Mouse (Mus musculus) spleen, adult 2 months (tissue): ENCODE data around the gene Tmem45a. TPM values are rescaled to one million over a fixed set of nuclear protein-coding genes. Genes with fewer than 3 reads are reported as not detected.
A peak's percentile ranks its signal among the peaks of the same experiment; 100 is the strongest.

ENCODE experiments used
- DNase-seq, 2 experiments: peaks; one replicate each; pipeline versions ENCODE4 v3.0.0 to v3.0.0-alpha.2; 2012 to 2021; ENCODE audit warnings: low spot score in 2 of 2, low read depth in 1 of 2
- H3K27ac ChIP-seq: fragments of 200-500 bp; 2 replicates; pipeline ENCODE4 v1.5.1; 2012; ENCODE audit warnings: low read length, inconsistent platforms; ENCODE audit not compliant: insufficient read depth
- H3K27me3 ChIP-seq: fragments of 200-500 bp; 2 replicates; pipeline ENCODE4 v1.6.1; 2012; ENCODE audit warnings: mild to moderate bottlenecking, moderate library complexity, low read length, inconsistent platforms; ENCODE audit not compliant: control insufficient read depth, insufficient read depth
- H3K36me3 ChIP-seq: fragments of 200-500 bp; 2 replicates; pipeline ENCODE4 v1.6.1; 2012; ENCODE audit warnings: mild to moderate bottlenecking, low read length, inconsistent platforms; ENCODE audit not compliant: control insufficient read depth, insufficient read depth
- H3K4me1 ChIP-seq: fragments of 200-500 bp; 2 replicates; pipeline ENCODE4 v1.6.1; 2011; ENCODE audit warnings: inconsistent platforms; ENCODE audit not compliant: control insufficient read depth, insufficient read depth, insufficient read length
- H3K4me3 ChIP-seq: fragments of 200-500 bp; 2 replicates; pipeline ENCODE4 v1.5.1; 2011; ENCODE audit warnings: mild to moderate bottlenecking, inconsistent platforms; ENCODE audit not compliant: insufficient read depth, insufficient read length; ENCODE audit errors: extremely low read depth
- CTCF ChIP-seq: fragments of 200-500 bp; IDR thresholded peaks from 2 replicates; pipeline ENCODE4 v1.5.1; 2011; ENCODE audit warnings: mild to moderate bottlenecking, inconsistent platforms; ENCODE audit not compliant: insufficient read depth, insufficient read length, insufficient replicate concordance; ENCODE audit errors: extremely low read depth
- POLR2A ChIP-seq: fragments of 200-500 bp; IDR thresholded peaks from 2 replicates; pipeline ENCODE4 v1.6.1; 2011; ENCODE audit warnings: low read depth, low read length, inconsistent platforms
- WGBS: fragments of 180-500 bp; shearing (Covaris S2); methylation state at CpG from one replicate; pipeline ENCODE4 v1.1.7; 2018; 5-methylcytosine and 5-hydroxymethylcytosine counted together
- polyA plus RNA-seq: library from polyadenylated mRNA; depleted of rRNA; stranded (reverse); fragments of >200 nt; gene quantifications from 2 replicates; pipeline ENCODE4 v1.2.3, GENCODE M21; 2012

The Tmem45a gene
- polyA plus RNA-seq, 1 experiment, result 0.26 TPM

GRCm38 (mm10) chr16:56842988-56843387, 43.0 kb downstream of the Tmem45a start:
- Histone ChIP-seq H3K27ac (no peak overlapping the region), H3K4me1 (no peaks in the 10 kb centered on the region), H3K36me3 (no peaks in the 10 kb centered on the region), H3K4me3 (no peak overlapping the region), H3K27me3 (no peaks in the 10 kb centered on the region)
- no peak for DNase-seq
- WGBS, result 75% methylated on average over 5 of the region's 5 CpGs
- TF ChIP-seq POLR2A, result no peak
- no peak for TF ChIP-seq CTCF

- DNase-seq, result no peak
- WGBS, result 92% methylated on average over 1 of the region's 1 CpGs
- Histone ChIP-seq H3K4me1 (no peaks in the 10 kb centered on the region), H3K27ac (no peak overlapping the region), H3K27me3 (no peaks in the 10 kb centered on the region), H3K4me3 (no peak overlapping the region), H3K36me3 (no peaks in the 10 kb centered on the region)
- TF ChIP-seq CTCF, result no peak
These were observed 52.7 kb downstream of the Tmem45a start for GRCm38 (mm10) chr16:56833312-56833711.

GRCm38 (mm10) chr16:56831986-56832385, 54.0 kb downstream of the Tmem45a start:
- no peaks in the 10 kb centered on the region for H3K27me3 ChIP-seq
- H3K36me3 ChIP-seq, result no peaks in the 10 kb centered on the region
- no peaks in the 10 kb centered on the region for H3K4me1 ChIP-seq
- H3K4me3 ChIP-seq, result no peak overlapping the region
- WGBS, result 95% methylated on average over 2 of the region's 2 CpGs
- TF ChIP-seq POLR2A (no peak), CTCF (no peak)
- H3K27ac ChIP-seq, result no peak overlapping the region
- no peak for DNase-seq

- TF ChIP-seq CTCF (no peak), POLR2A (no peak)
- no peaks in the 10 kb centered on the region for H3K4me1 ChIP-seq
- no peaks in the 10 kb centered on the region for H3K36me3 ChIP-seq
- DNase-seq, result no peak
- H3K4me3 ChIP-seq, result no peak overlapping the region
- 72% methylated on average over 6 of the region's 6 CpGs for WGBS
- no peaks in the 10 kb centered on the region for H3K27me3 ChIP-seq
- H3K27ac ChIP-seq, result no peak overlapping the region
These were observed 84.4 kb downstream of the Tmem45a start for GRCm38 (mm10) chr16:56801370-56802109.

GRCm38 (mm10) chr16:56800946-56801345, 85.0 kb downstream of the Tmem45a start:
- Histone ChIP-seq H3K4me1 (no peaks in the 10 kb centered on the region), H3K27ac (no peak overlapping the region), H3K4me3 (no peak overlapping the region), H3K27me3 (no peaks in the 10 kb centered on the region), H3K36me3 (no peaks in the 10 kb centered on the region)
- no peak for TF ChIP-seq POLR2A
- no peak for TF ChIP-seq CTCF
- 82% methylated on average over 7 of the region's 7 CpGs for WGBS
- no peak for DNase-seq

GRCm38 (mm10) chr16:56800469-56800868, 85.5 kb downstream of the Tmem45a start:
- no peaks in the 10 kb centered on the region for H3K27me3 ChIP-seq
- H3K36me3 ChIP-seq, result no peaks in the 10 kb centered on the region
- TF ChIP-seq POLR2A (no peak), CTCF (no peak)
- 44% methylated on average over 2 of the region's 2 CpGs for WGBS
- peak in 1 of 2 experiments; percentile 4 for DNase-seq
- H3K4me1 ChIP-seq, result no peaks in the 10 kb centered on the region
- H3K4me3 ChIP-seq, result no peak overlapping the region
- no peak overlapping the region for H3K27ac ChIP-seq

- 67% methylated on average over 3 of the region's 3 CpGs for WGBS
- Histone ChIP-seq H3K36me3 (no peaks in the 10 kb centered on the region), H3K4me3 (no peak overlapping the region), H3K27me3 (no peaks in the 10 kb centered on the region), H3K27ac (no peak overlapping the region), H3K4me1 (no peaks in the 10 kb centered on the region)
- TF ChIP-seq CTCF, result no peak
- no peak for TF ChIP-seq POLR2A
- DNase-seq, result no peak
These were observed 86.4 kb downstream of the Tmem45a start for GRCm38 (mm10) chr16:56799541-56800029.
